Mouse (Mus musculus) hindbrain, embryonic 12.5 days (tissue): Measurements from ENCODE around the gene Vmn2r33. TPM values are rescaled to one million over a fixed set of nuclear protein-coding genes. Genes with fewer than 3 reads are reported as not detected.
"Not testable (repeated sequence)": the region's sequence is repeated elsewhere in the genome, so short reads cannot be mapped to it uniquely, and the experiment has no call there.

Experiments
- ATAC-seq: fragments of 200-750 bp; cut with Nextera tagmentation; 2 replicates; pipeline ENCODE4 v1.8.0; 2017; ENCODE audit warnings: moderate TSS enrichment; ENCODE audit not compliant: low FRiP score
- H3K27ac ChIP-seq: fragments of 300-500 bp; sonication (generic); 2 replicates; pipeline ENCODE4 v1.5.1; 2016; ENCODE audit warnings: mild to moderate bottlenecking
- H3K27me3 ChIP-seq: fragments of 300-500 bp; sonication (generic); 2 replicates; pipeline ENCODE4 v1.6.1; 2016; ENCODE audit warnings: mild to moderate bottlenecking
- H3K36me3 ChIP-seq: fragments of 300-500 bp; sonication (generic); 2 replicates; pipeline ENCODE4 v1.6.1; 2016; ENCODE audit warnings: mild to moderate bottlenecking
- H3K4me1 ChIP-seq: fragments of 300-500 bp; sonication (generic); 2 replicates; pipeline ENCODE4 v1.6.1; 2016
- H3K4me2 ChIP-seq: fragments of 300-500 bp; sonication (generic); replicated peaks from 2 replicates; pipeline ENCODE4 v1.6.1; 2016; ENCODE audit warnings: mild to moderate bottlenecking
- H3K4me3 ChIP-seq: fragments of 300-500 bp; sonication (generic); 2 replicates; pipeline ENCODE4 v1.5.1; 2016; ENCODE audit warnings: mild to moderate bottlenecking
- H3K9ac ChIP-seq: fragments of 300-500 bp; sonication (generic); 2 replicates; pipeline ENCODE4 v1.6.1; 2016; ENCODE audit warnings: mild to moderate bottlenecking, moderate library complexity
- H3K9me3 ChIP-seq: fragments of 300-500 bp; sonication (generic); replicated peaks from 2 replicates; pipeline ENCODE4 v1.6.1; 2016; ENCODE audit warnings: mild to moderate bottlenecking
- polyA plus RNA-seq: library from polyadenylated mRNA; unstranded; fragments of >200 nt; fragmentation: Nextera tagmentation; extraction: Ambion mirVana; gene quantifications from 2 replicates; pipeline ENCODE4 v1.2.1, GENCODE M21; 2016

Gene Vmn2r33
- polyA plus RNA-seq: not detected in 2 replicates

DNA sequence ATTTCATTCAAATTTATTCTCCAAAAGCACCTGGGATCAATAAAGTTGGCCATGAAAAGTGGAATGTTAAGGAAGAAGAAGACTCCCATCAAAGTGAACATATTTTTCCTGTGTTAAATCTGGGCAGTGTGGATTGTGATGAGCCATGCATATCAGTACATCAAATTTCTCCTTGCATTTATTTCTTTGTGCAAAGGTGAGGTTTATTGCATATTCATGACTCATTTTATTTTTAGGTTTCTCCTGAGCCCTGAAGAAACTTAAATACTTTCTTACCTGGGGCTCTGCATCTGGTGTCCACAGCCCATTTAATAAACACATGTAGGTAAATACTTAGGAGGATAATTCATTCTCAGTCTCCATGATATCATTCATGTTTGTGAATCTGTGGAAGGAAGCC is at the start of gene Vmn2r33:
Gene Vmn2r33, minus strand, starts transcription at position 101 of the 400 bp plus-strand sequence.
- H3K36me3 ChIP-seq, H3K4me2 ChIP-seq, H3K27ac ChIP-seq, H3K4me3 ChIP-seq, H3K4me1 ChIP-seq, ATAC-seq, H3K9me3 ChIP-seq, H3K9ac ChIP-seq, H3K27me3 ChIP-seq: not testable (repeated sequence)

Other genes starting within 250 kb of the Vmn2r33 start
- gene Vmn2r30, start 229.2 kb downstream of the Vmn2r33 start, polyA plus RNA-seq: not detected in 2 replicates
- not detected in 2 replicates for gene Gm45783, start 192.2 kb downstream of the Vmn2r33 start, polyA plus RNA-seq
- not detected in 2 replicates for gene Vmn2r31, start 167.1 kb downstream of the Vmn2r33 start, polyA plus RNA-seq
- not detected in 2 replicates for gene Vmn2r32, start 86.8 kb downstream of the Vmn2r33 start, polyA plus RNA-seq
- not detected in 2 replicates for gene Vmn2r34, start 122.7 kb upstream of the Vmn2r33 start, polyA plus RNA-seq